In genomic region chr3:77151636-77152035, GRCm38 (mm10) we compare ENCODE assay signal across 19 mouse cellular contexts.
DNase-seq lines count a peak whose midpoint lies in the region; ATAC-seq and TF ChIP-seq lines count a peak whose summit lies in the region.
"Had no signal": no experiment of that assay in that cellular context is flagged by ENCODE, and none has a peak within 500 bp of the region (broad histone marks: within the 10 kb centered on the region; RNA-seq: fewer than 3 reads in every experiment).

No protein-coding gene starts in this region.

- no peak for ATAC-seq in forebrain, embryonic 14.5 days
- ATAC-seq in forebrain, embryonic 12.5 days (ENCODE audit: low FRiP score), result no peak
- ATAC-seq in midbrain, embryonic 14.5 days (ENCODE audit: low FRiP score, low TSS enrichment), result no peak
- ATAC-seq in midbrain, embryonic 11.5 days (ENCODE audit: low FRiP score), result no peak
- ATAC-seq: forebrain, embryonic 15.5 days; forebrain, postnatal 0 days had no signal

- no peak for TF ChIP-seq CTCF in thymus, adult 2 months (IDR thresholded peaks at IDR 0.05; ENCODE audit: borderline replicate concordance, control insufficient read depth, extremely low read depth, insufficient read depth, low read length, poor library complexity)

- H3K4me1 ChIP-seq in forebrain, embryonic 14.5 days (ENCODE audit: control insufficient read depth, insufficient read depth, low read length), result no peaks in the 10 kb centered on the region
- H3K4me1 ChIP-seq in forebrain, embryonic 12.5 days, result no peaks in the 10 kb centered on the region
- no peaks in the 10 kb centered on the region for H3K4me1 ChIP-seq in midbrain, embryonic 14.5 days (ENCODE audit: control insufficient read depth, insufficient read depth, low read length)
- no peaks in the 10 kb centered on the region for H3K4me1 ChIP-seq in midbrain, embryonic 11.5 days (ENCODE audit: control insufficient read depth, insufficient read depth, low read length)
- H3K4me1 ChIP-seq in thymus, adult 2 months (replicated peaks; ENCODE audit: control insufficient read depth, insufficient read depth, low read length), result no peaks in the 10 kb centered on the region
- H3K4me1 ChIP-seq: embryonic facial prominence, embryonic 10.5 days; embryonic facial prominence, embryonic 12.5 days; forebrain, embryonic 15.5 days had no signal

- peak; percentile 11 for DNase-seq in forebrain, embryonic 14.5 days (ENCODE audit: low spot score)
- peak; percentile 51 for DNase-seq in midbrain, embryonic 14.5 days
- DNase-seq in midbrain, embryonic 11.5 days (ENCODE audit: low spot score, missing footprints), result no peak
- peak; percentile 3 for DNase-seq in retina, postnatal 1 day
- no peak for DNase-seq in retina, embryonic 14.5 days (ENCODE audit: low spot score)
- no peak for DNase-seq in thymus, adult 2 months
- DNase-seq: adrenal gland, adult 2 months; adrenal gland, postnatal 10 days; adrenal gland, postnatal 25 days; cerebellum, adult 11-12 months; cerebellum, adult 2 months; cerebellum, adult 9-10 months; cerebellum, postnatal 10 days; cerebellum, postnatal 25 days; forebrain, postnatal 0 days had no signal

- H3K27ac ChIP-seq in forebrain, embryonic 14.5 days (ENCODE audit: low read depth, low read length), result no peak overlapping the region
- no peak overlapping the region for H3K27ac ChIP-seq in forebrain, embryonic 12.5 days
- no peak overlapping the region for H3K27ac ChIP-seq in midbrain, embryonic 14.5 days (replicated peaks; ENCODE audit: low read depth, low read length)
- no peak overlapping the region for H3K27ac ChIP-seq in midbrain, embryonic 11.5 days (ENCODE audit: low read depth, low read length)
- no peak overlapping the region for H3K27ac ChIP-seq in thymus, adult 2 months (ENCODE audit: control insufficient read depth, insufficient read depth, low read length)
- H3K27ac ChIP-seq: embryonic facial prominence, embryonic 10.5 days; embryonic facial prominence, embryonic 12.5 days; forebrain, embryonic 15.5 days had no signal

- H3K4me2 ChIP-seq in forebrain, embryonic 14.5 days (ENCODE audit: low read length), result no peak overlapping the region
- H3K4me2 ChIP-seq in forebrain, embryonic 12.5 days, result no peak overlapping the region
- no peak overlapping the region for H3K4me2 ChIP-seq in midbrain, embryonic 14.5 days (ENCODE audit: low read length)
- no peak overlapping the region for H3K4me2 ChIP-seq in midbrain, embryonic 11.5 days
- H3K4me2 ChIP-seq: embryonic facial prominence, embryonic 12.5 days; forebrain, embryonic 15.5 days had no signal

- TF ChIP-seq POLR2A in thymus, adult 2 months (IDR thresholded peaks at IDR 0.05; ENCODE audit: control insufficient read depth, extremely low read depth, insufficient read depth, low read length, poor library complexity), result no peak

- H3K27me3 ChIP-seq in forebrain, embryonic 14.5 days (replicated peaks; ENCODE audit: control insufficient read depth, insufficient read depth, low read length), result no peaks in the 10 kb centered on the region
- no peaks in the 10 kb centered on the region for H3K27me3 ChIP-seq in forebrain, embryonic 12.5 days
- no peaks in the 10 kb centered on the region for H3K27me3 ChIP-seq in midbrain, embryonic 14.5 days (ENCODE audit: control insufficient read depth, insufficient read depth, low read length)
- H3K27me3 ChIP-seq in midbrain, embryonic 11.5 days (ENCODE audit: control insufficient read depth, insufficient read depth, low read length), result no peaks in the 10 kb centered on the region
- no peaks in the 10 kb centered on the region for H3K27me3 ChIP-seq in thymus, adult 2 months (ENCODE audit: control insufficient read depth, insufficient read depth, low read length)
- H3K27me3 ChIP-seq: embryonic facial prominence, embryonic 12.5 days; forebrain, embryonic 15.5 days had no signal

- H3K9ac ChIP-seq in forebrain, embryonic 14.5 days (ENCODE audit: low read length), result no peak overlapping the region
- no peak overlapping the region for H3K9ac ChIP-seq in forebrain, embryonic 12.5 days
- no peak overlapping the region for H3K9ac ChIP-seq in midbrain, embryonic 14.5 days (replicated peaks; ENCODE audit: low read length)
- H3K9ac ChIP-seq in midbrain, embryonic 11.5 days (ENCODE audit: low read length), result no peak overlapping the region
- H3K9ac ChIP-seq: embryonic facial prominence, embryonic 12.5 days; forebrain, embryonic 15.5 days; forebrain, postnatal 0 days had no signal

- 75% methylated on average over 1 of the region's 1 CpGs for WGBS in forebrain, embryonic 14.5 days
- 90% methylated on average over 1 of the region's 1 CpGs for WGBS in forebrain, embryonic 12.5 days
- 31% methylated on average over 1 of the region's 1 CpGs for WGBS in midbrain, embryonic 14.5 days
- WGBS in midbrain, embryonic 11.5 days, result 84% methylated on average over 1 of the region's 1 CpGs
- 73% methylated on average over 1 of the region's 1 CpGs for WGBS in thymus, adult 2 months

- no peaks in the 10 kb centered on the region for H3K9me3 ChIP-seq in forebrain, embryonic 14.5 days (replicated peaks; ENCODE audit: control insufficient read depth, low read length)
- H3K9me3 ChIP-seq in forebrain, embryonic 12.5 days, result no peaks in the 10 kb centered on the region
- H3K9me3 ChIP-seq in midbrain, embryonic 14.5 days (ENCODE audit: control insufficient read depth, low read length), result no peaks in the 10 kb centered on the region
- no peaks in the 10 kb centered on the region for H3K9me3 ChIP-seq in midbrain, embryonic 11.5 days (ENCODE audit: control insufficient read depth, low read length)
- H3K9me3 ChIP-seq: embryonic facial prominence, embryonic 10.5 days; embryonic facial prominence, embryonic 12.5 days; forebrain, embryonic 15.5 days had no signal

- H3K36me3 ChIP-seq in forebrain, embryonic 14.5 days (ENCODE audit: control insufficient read depth, insufficient read depth, low read length), result no peaks in the 10 kb centered on the region
- no peaks in the 10 kb centered on the region for H3K36me3 ChIP-seq in forebrain, embryonic 12.5 days (replicated peaks)
- H3K36me3 ChIP-seq in midbrain, embryonic 14.5 days (ENCODE audit: control insufficient read depth, insufficient read depth, low read length), result no peaks in the 10 kb centered on the region
- no peaks in the 10 kb centered on the region for H3K36me3 ChIP-seq in midbrain, embryonic 11.5 days (ENCODE audit: control insufficient read depth, insufficient read depth, low read length)
- no peaks in the 10 kb centered on the region for H3K36me3 ChIP-seq in thymus, adult 2 months (ENCODE audit: control insufficient read depth, insufficient read depth, low read length)
- H3K36me3 ChIP-seq: embryonic facial prominence, embryonic 10.5 days; embryonic facial prominence, embryonic 12.5 days; forebrain, embryonic 15.5 days had no signal

- no peak overlapping the region for H3K4me3 ChIP-seq in forebrain, embryonic 14.5 days (ENCODE audit: low read depth, low read length)
- H3K4me3 ChIP-seq in forebrain, embryonic 12.5 days (replicated peaks), result no peak overlapping the region
- H3K4me3 ChIP-seq in midbrain, embryonic 14.5 days (replicated peaks; ENCODE audit: low read depth, low read length), result no peak overlapping the region
- H3K4me3 ChIP-seq in midbrain, embryonic 11.5 days (ENCODE audit: low read depth, low read length), result no peak overlapping the region
- no peak overlapping the region for H3K4me3 ChIP-seq in thymus, adult 2 months (ENCODE audit: control insufficient read depth, insufficient read depth, low read length)
- H3K4me3 ChIP-seq: embryonic facial prominence, embryonic 10.5 days; embryonic facial prominence, embryonic 12.5 days; forebrain, embryonic 15.5 days had no signal

Comparison
In these comparisons a context has a peak if more than half of its experiments do, and no peak if none do; other contexts are left out.
1. DNase-seq: peak in forebrain, embryonic 14.5 days (single experiment), midbrain, embryonic 14.5 days (single experiment) and retina, postnatal 1 day (single experiment); none in midbrain, embryonic 11.5 days (single experiment), retina, embryonic 14.5 days (single experiment) and thymus, adult 2 months (single experiment).